In the genomic region with DNA sequence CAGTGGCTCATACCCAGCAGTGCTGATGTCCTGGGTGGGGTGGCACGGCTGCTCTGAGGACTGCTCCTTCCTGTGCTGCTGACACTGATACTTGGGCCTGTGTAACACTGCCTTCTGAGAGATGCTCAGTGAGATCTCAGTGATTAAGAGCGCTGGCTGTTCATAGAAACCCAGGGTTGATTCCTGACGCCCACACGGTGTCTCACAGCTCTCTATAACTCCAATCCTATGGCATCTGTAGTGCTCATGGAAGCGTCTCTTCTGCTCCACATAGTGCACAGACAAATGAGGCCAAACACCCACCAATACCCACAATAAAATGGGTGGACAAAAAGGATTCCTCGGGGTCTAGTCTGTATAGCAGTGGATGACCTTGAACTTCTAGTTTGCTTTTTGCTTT, we compare ENCODE assay signal across 23 mouse cellular contexts. TPM values are rescaled to one million over a fixed set of nuclear protein-coding genes. Genes with fewer than 3 reads are reported as not detected.
"Had no signal": no experiment of that assay in that cellular context is flagged by ENCODE, and none has a peak within 500 bp of the region (broad histone marks: within the 10 kb centered on the region; RNA-seq: fewer than 3 reads in every experiment).

No protein-coding gene starts in this region.

- H3K4me2 ChIP-seq: heart, embryonic 11.5 days; heart, embryonic 13.5 days; heart, embryonic 15.5 days; hindbrain, embryonic 13.5 days; hindbrain, embryonic 15.5 days; kidney, embryonic 15.5 days; limb, embryonic 13.5 days; limb, embryonic 15.5 days; liver, embryonic 12.5 days had no signal

- ATAC-seq: hindbrain, postnatal 0 days; intestine, embryonic 16.5 days; liver, embryonic 12.5 days had no signal

- H3K27ac ChIP-seq: heart, adult 2 months; heart, embryonic 13.5 days; heart, embryonic 15.5 days; hindbrain, embryonic 13.5 days; hindbrain, embryonic 15.5 days; hindbrain, postnatal 0 days; kidney, embryonic 15.5 days; kidney, postnatal 0 days; left cerebral cortex, adult 2 months; limb, embryonic 13.5 days; limb, embryonic 15.5 days; liver, embryonic 12.5 days had no signal

- H3K9me3 ChIP-seq: heart, embryonic 13.5 days; heart, embryonic 15.5 days; hindbrain, embryonic 13.5 days; hindbrain, embryonic 15.5 days; kidney, embryonic 15.5 days; limb, embryonic 13.5 days; limb, embryonic 15.5 days; liver, embryonic 12.5 days had no signal

- H3K4me3 ChIP-seq: heart, adult 2 months; heart, embryonic 13.5 days; heart, embryonic 15.5 days; hindbrain, embryonic 13.5 days; hindbrain, embryonic 15.5 days; kidney, embryonic 15.5 days; left cerebral cortex, adult 2 months; limb, embryonic 13.5 days; limb, embryonic 15.5 days; liver, embryonic 12.5 days had no signal

- DNase-seq: gastrocnemius, postnatal 14 days; gastrocnemius, postnatal 36 days; heart, adult 11 months; heart, adult 2 months; heart, postnatal 14 days; heart, postnatal 36 days; layer of hippocampus, adult 9-11 months; layer of hippocampus, postnatal 36 days; left cerebral cortex, postnatal 4 days had no signal

- H3K9ac ChIP-seq: heart, embryonic 13.5 days; heart, embryonic 15.5 days; hindbrain, embryonic 13.5 days; hindbrain, embryonic 15.5 days; kidney, embryonic 15.5 days; limb, embryonic 13.5 days; limb, embryonic 15.5 days; liver, embryonic 12.5 days had no signal

- H3K4me1 ChIP-seq: heart, embryonic 13.5 days; heart, embryonic 15.5 days; hindbrain, embryonic 13.5 days; hindbrain, embryonic 15.5 days; kidney, embryonic 15.5 days; limb, embryonic 13.5 days; limb, embryonic 15.5 days; liver, embryonic 12.5 days had no signal

- H3K27me3 ChIP-seq: heart, embryonic 13.5 days; heart, embryonic 15.5 days; hindbrain, embryonic 13.5 days; hindbrain, embryonic 15.5 days; kidney, embryonic 15.5 days; limb, embryonic 13.5 days; limb, embryonic 15.5 days; liver, embryonic 12.5 days had no signal

RNA-seq across cellular contexts. Expression of a gene that starts 28.9 kb away (rescaled TPM):
- total RNA-seq: liver, adult 2 months had no signal
